Mouse (Mus musculus): ENCODE measurements at regions not wholly inside any gene's neighbourhood (a gene's known extent, or its start where the extent isn't known, plus 50 kb on each side); places are given as distances from the start of the nearest gene placed in this dataset.
A peak's percentile ranks its signal among the peaks of the same experiment; 100 is the strongest.

- Histone ChIP-seq H3K36me3 (ENCODE audit: control insufficient read depth in 1 of 2, insufficient read depth in 2 of 2, low read length in 2 of 2) (no peaks in the 10 kb centered on the region), H3K79me2 (ENCODE audit: control insufficient read depth, insufficient read depth, low read length, poor library complexity) (no peaks in the 10 kb centered on the region), H3K4me3 (ENCODE audit: control insufficient read depth in 1 of 2, insufficient read depth in 1 of 2, low read depth in 2 of 2, low read length in 2 of 2) (no peak overlapping the region), H3K9me3 (replicated peaks; ENCODE audit: insufficient read depth, low read length) (no peaks in the 10 kb centered on the region), H3K27me3 (ENCODE audit: control insufficient read depth in 1 of 2, insufficient read depth in 2 of 2, low read length in 2 of 2) (no peaks in the 10 kb centered on the region), H3K9ac (ENCODE audit: control insufficient read depth, low read depth, low read length, poor library complexity, severe bottlenecking) (no peak overlapping the region), H3K27ac (ENCODE audit: control insufficient read depth, low read depth, low read length) (no peak overlapping the region), H3K4me1 (ENCODE audit: control insufficient read depth in 1 of 2, insufficient read depth in 2 of 2, low read length in 2 of 2) (no peaks in the 10 kb centered on the region)
- DNase-seq (ENCODE audit: low read depth, low spot score) = no peak
- TF ChIP-seq SMC3 (IDR thresholded peaks at IDR 0.05; ENCODE audit: low read depth, low read length) (no peak), POLR2AphosphoS5 (IDR thresholded peaks at IDR 0.05; ENCODE audit: borderline replicate concordance, low read depth, low read length) (no peak)
Observed at GRCm38 (mm10) chr5:125951641-125952040, 420.1 kb downstream of the Tmem132b start.

GRCm38 (mm10) chr5:125964039-125964438, 432.5 kb downstream of the Tmem132b start:
- Histone ChIP-seq H3K36me3 (ENCODE audit: control insufficient read depth in 1 of 2, insufficient read depth in 2 of 2, low read length in 2 of 2) (no peaks in the 10 kb centered on the region), H3K79me2 (ENCODE audit: control insufficient read depth, insufficient read depth, low read length, poor library complexity) (no peaks in the 10 kb centered on the region), H3K4me1 (ENCODE audit: control insufficient read depth in 1 of 2, insufficient read depth in 2 of 2, low read length in 2 of 2) (no peaks in the 10 kb centered on the region), H3K4me3 (ENCODE audit: control insufficient read depth in 1 of 2, insufficient read depth in 1 of 2, low read depth in 2 of 2, low read length in 2 of 2) (no peak overlapping the region), H3K27me3 (ENCODE audit: control insufficient read depth in 1 of 2, insufficient read depth in 2 of 2, low read length in 2 of 2) (no peaks in the 10 kb centered on the region), H3K9ac (ENCODE audit: control insufficient read depth, low read depth, low read length, poor library complexity, severe bottlenecking) (no peak overlapping the region), H3K9me3 (replicated peaks; ENCODE audit: insufficient read depth, low read length) (no peaks in the 10 kb centered on the region), H3K27ac (ENCODE audit: control insufficient read depth, low read depth, low read length) (no peak overlapping the region)
- peak; percentile 28 for DNase-seq (ENCODE audit: low read depth, low spot score)
- TF ChIP-seq RAD21 (IDR thresholded peaks at IDR 0.05; ENCODE audit: low read depth, low read length) (0 out of 2 replicates have a peak, but pooled peaks have one; percentile 1), CHD2 (IDR thresholded peaks at IDR 0.05; ENCODE audit: low read length) (no peak), CTCF (IDR thresholded peaks at IDR 0.05 in 2 of 3, conservative IDR thresholded peaks at IDR 0.05 in 1 of 3; ENCODE audit: control insufficient read depth in 1 of 3, insufficient read depth in 1 of 3, low read depth in 2 of 3, low read length in 3 of 3, poor library complexity in 1 of 3, severe bottlenecking in 1 of 3) (peak; percentile 42 to 65 (median 48)), SMC3 (IDR thresholded peaks at IDR 0.05; ENCODE audit: low read depth, low read length) (peak; percentile 22; the same call in 1 of the 2 replicates)

DNA sequence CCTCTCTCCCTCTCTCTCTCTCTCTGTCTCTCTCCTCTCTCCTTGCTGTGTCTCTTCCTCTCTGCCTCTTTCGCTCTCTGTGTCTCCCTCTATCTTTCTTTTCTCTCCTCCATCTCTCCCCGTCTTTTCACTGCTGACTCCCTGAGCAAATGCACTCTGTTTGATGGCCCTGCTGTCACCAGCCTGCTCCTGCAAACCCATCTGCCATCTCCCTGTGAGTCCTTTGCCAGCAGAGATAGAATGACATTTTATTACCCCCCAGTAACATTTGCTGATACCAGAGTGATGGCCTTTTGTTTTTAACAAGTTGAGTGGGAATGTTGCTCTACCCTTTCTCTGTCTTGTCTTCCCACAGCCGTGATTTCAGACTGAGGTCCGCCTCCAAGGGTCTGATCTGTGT, 436.6 kb downstream of the Tmem132b start:
- H3K4me1 ChIP-seq (ENCODE audit: control insufficient read depth in 1 of 2, insufficient read depth in 2 of 2, low read length in 2 of 2) = no peaks in the 10 kb centered on the region
- no peak overlapping the region for H3K27ac ChIP-seq (ENCODE audit: control insufficient read depth, low read depth, low read length)
- H3K36me3 ChIP-seq (ENCODE audit: control insufficient read depth in 1 of 2, insufficient read depth in 2 of 2, low read length in 2 of 2) = no peaks in the 10 kb centered on the region
- H3K9ac ChIP-seq (ENCODE audit: control insufficient read depth, low read depth, low read length, poor library complexity, severe bottlenecking) = no peak overlapping the region
- H3K9me3 ChIP-seq (replicated peaks; ENCODE audit: insufficient read depth, low read length) = no peaks in the 10 kb centered on the region
- TF ChIP-seq USF2 (IDR thresholded peaks at IDR 0.05; ENCODE audit: borderline replicate concordance in 1 of 2, insufficient read depth in 1 of 2, low read depth in 1 of 2, low read length in 2 of 2) (no peak), GATA1 (IDR thresholded peaks at IDR 0.05; ENCODE audit: low read depth, low read length) (no peak), POLR2AphosphoS2 (IDR thresholded peaks at IDR 0.05; ENCODE audit: low read length) (no peak), SMC3 (IDR thresholded peaks at IDR 0.05; ENCODE audit: low read depth, low read length) (no peak), MYB (IDR thresholded peaks at IDR 0.05; ENCODE audit: low read depth, low read length) (no peak), RCOR1 (IDR thresholded peaks at IDR 0.05; ENCODE audit: low read depth, low read length) (no peak), TCF12 (IDR thresholded peaks at IDR 0.05; ENCODE audit: low read depth, low read length) (no peak)
- H3K79me2 ChIP-seq (ENCODE audit: control insufficient read depth, insufficient read depth, low read length, poor library complexity) = no peaks in the 10 kb centered on the region
- no peak for DNase-seq (ENCODE audit: low read depth, low spot score)
- no peaks in the 10 kb centered on the region for H3K27me3 ChIP-seq (ENCODE audit: control insufficient read depth in 1 of 2, insufficient read depth in 2 of 2, low read length in 2 of 2)
- no peak overlapping the region for H3K4me3 ChIP-seq (ENCODE audit: control insufficient read depth in 1 of 2, insufficient read depth in 1 of 2, low read depth in 2 of 2, low read length in 2 of 2)
